Mouse (Mus musculus) CH12.LX (cell line): ENCODE measurements around the gene Pde6d. TPM values are rescaled to one million over a fixed set of nuclear protein-coding genes. Genes with fewer than 3 reads are reported as not detected.

Experiments
- DNase-seq: peaks from one replicate; pipeline ENCODE4 v3.0.0-alpha.2; 2013; ENCODE audit errors: extremely low read depth
- H3K27ac ChIP-seq: 2 replicates; pipeline ENCODE4 v1.5.1; 2012; ENCODE audit warnings: low read depth, mild to moderate bottlenecking, control low read depth, moderate library complexity; ENCODE audit not compliant: insufficient read depth
- H3K27me3 ChIP-seq: replicated peaks from 2 replicates; pipeline ENCODE3; 2012; ENCODE audit warnings: inconsistent platforms
- H3K36me3 ChIP-seq, 2 experiments: replicated peaks in 1 of 2; 2 replicates each; pipeline versions ENCODE3 to v1.6.1; 2012; ENCODE audit warnings: inconsistent platforms in 1 of 2, low read length in 1 of 2, mild to moderate bottlenecking in 1 of 2, mixed read lengths in 1 of 2, moderate library complexity in 1 of 2; ENCODE audit not compliant: control insufficient read depth in 1 of 2, insufficient read depth in 1 of 2
- H3K4me1 ChIP-seq, 2 experiments: 2 replicates each; pipeline ENCODE4 v1.6.1; 2012; ENCODE audit warnings: inconsistent platforms in 1 of 2, moderate library complexity in 1 of 2; ENCODE audit not compliant: insufficient read depth in 2 of 2, control insufficient read depth in 1 of 2
- H3K4me2 ChIP-seq: 2 replicates; pipeline ENCODE4 v1.6.1; 2012; ENCODE audit warnings: low read depth, mild to moderate bottlenecking, control low read depth; ENCODE audit not compliant: poor library complexity, insufficient read depth, severe bottlenecking
- H3K4me3 ChIP-seq, 3 experiments: fragments of 150-350 bp in 1 of 3; sonication (generic) in 1 of 3; replicated peaks in 1 of 3; 2 replicates each; pipeline versions ENCODE3 to v1.5.1; 2011 to 2012; ENCODE audit warnings: low read depth in 2 of 3, low read length in 2 of 3, mild to moderate bottlenecking in 2 of 3, moderate library complexity in 2 of 3, control low read depth in 1 of 3, improper control_type of control experiment in 1 of 3, inconsistent platforms in 1 of 3, mixed read lengths in 1 of 3; ENCODE audit not compliant: poor library complexity in 1 of 3
- H3K79me2 ChIP-seq: replicated peaks from 2 replicates; pipeline ENCODE4 v1.6.1; 2012; ENCODE audit warnings: mild to moderate bottlenecking, moderate library complexity; ENCODE audit not compliant: control insufficient read depth, poor library complexity, insufficient read depth, severe bottlenecking; ENCODE audit errors: extremely low read depth
- H3K9ac ChIP-seq: 2 replicates; pipeline ENCODE4 v1.6.1; 2012; ENCODE audit warnings: low read depth, mild to moderate bottlenecking, control low read depth, moderate library complexity; ENCODE audit not compliant: insufficient read depth
- H3K9me3 ChIP-seq: replicated peaks from 2 replicates; pipeline ENCODE3; 2012; ENCODE audit warnings: low read length, inconsistent platforms, mixed read lengths
- CHD2 ChIP-seq: IDR thresholded peaks from 2 replicates; pipeline ENCODE4 v1.6.1; 2011; ENCODE audit warnings: low read length, improper control_type of control experiment
- CTCF ChIP-seq, 2 experiments: IDR thresholded peaks in 1 of 2; conservative IDR thresholded peaks in 1 of 2; 2 replicates each; pipeline ENCODE4 v1.5.1; 2011 to 2012; ENCODE audit warnings: low read depth in 2 of 2, low read length in 2 of 2, improper control_type of control experiment in 1 of 2, inconsistent platforms in 1 of 2, mild to moderate bottlenecking in 1 of 2, moderate library complexity in 1 of 2
- ELF1 ChIP-seq: IDR thresholded peaks from 2 replicates; pipeline ENCODE4 v1.6.1; 2014; ENCODE audit warnings: low read depth, mild to moderate bottlenecking, inconsistent platforms, low read length, improper control_type of control experiment
- MAX ChIP-seq: IDR thresholded peaks from 2 replicates; pipeline ENCODE4 v1.6.1; 2011; ENCODE audit warnings: low read length, improper control_type of control experiment
- MAZ ChIP-seq: IDR thresholded peaks from 2 replicates; pipeline ENCODE4 v1.6.1; 2012; ENCODE audit warnings: low read depth, mild to moderate bottlenecking, inconsistent platforms, low read length, improper control_type of control experiment, moderate library complexity
- MEF2A ChIP-seq: IDR thresholded peaks from 2 replicates; pipeline ENCODE4 v1.6.1; 2014; ENCODE audit warnings: low read depth, mild to moderate bottlenecking, inconsistent platforms, low read length, improper control_type of control experiment, borderline replicate concordance
- MXI1 ChIP-seq: IDR thresholded peaks from 2 replicates; pipeline ENCODE4 v1.6.1; 2011; ENCODE audit warnings: mild to moderate bottlenecking, low read depth, low read length, improper control_type of control experiment
- MYC ChIP-seq: IDR thresholded peaks from 2 replicates; pipeline ENCODE4 v1.6.1; 2011; ENCODE audit warnings: low read depth, mild to moderate bottlenecking, improper control_type of control experiment, low read length
- NELFE ChIP-seq: IDR thresholded peaks from 2 replicates; pipeline ENCODE4 v1.6.1; 2011; ENCODE audit warnings: low read depth, low read length, improper control_type of control experiment
- NRF1 ChIP-seq: IDR thresholded peaks from 2 replicates; pipeline ENCODE4 v1.6.1; 2014; ENCODE audit warnings: low read depth, mild to moderate bottlenecking, inconsistent platforms, low read length, improper control_type of control experiment, moderate library complexity
- PAX5 ChIP-seq: IDR thresholded peaks from 2 replicates; pipeline ENCODE4 v1.6.1; 2012; ENCODE audit warnings: low read length, inconsistent platforms, mixed read lengths
- POLR2AphosphoS2 ChIP-seq: IDR thresholded peaks from 2 replicates; pipeline ENCODE4 v1.6.1; 2011; ENCODE audit warnings: low read depth, low read length, improper control_type of control experiment
- RAD21 ChIP-seq: IDR thresholded peaks from 2 replicates; pipeline ENCODE4 v1.6.1; 2011; ENCODE audit warnings: low read depth, mild to moderate bottlenecking, low read length, improper control_type of control experiment, moderate library complexity
- RCOR1 ChIP-seq: conservative IDR thresholded peaks from 2 replicates; pipeline ENCODE4 v1.6.1; 2012; ENCODE audit warnings: low read depth, mild to moderate bottlenecking, inconsistent platforms, low read length, improper control_type of control experiment
- SMC3 ChIP-seq: IDR thresholded peaks from 2 replicates; pipeline ENCODE4 v1.6.1; 2011; ENCODE audit warnings: low read depth, low read length, improper control_type of control experiment
- TBP ChIP-seq: conservative IDR thresholded peaks from 2 replicates; pipeline ENCODE4 v1.6.1; 2011; ENCODE audit warnings: low read depth, low read length, improper control_type of control experiment
- UBTF ChIP-seq: IDR thresholded peaks from 2 replicates; pipeline ENCODE4 v1.6.1; 2012; ENCODE audit warnings: low read depth, mild to moderate bottlenecking, inconsistent platforms, low read length, improper control_type of control experiment, moderate library complexity
- USF1 ChIP-seq: IDR thresholded peaks from 2 replicates; pipeline ENCODE4 v1.6.1; 2014; ENCODE audit warnings: low read depth, mild to moderate bottlenecking, inconsistent platforms, low read length, improper control_type of control experiment
- USF2 ChIP-seq: conservative IDR thresholded peaks from 2 replicates; pipeline ENCODE4 v1.6.1; 2011; ENCODE audit warnings: low read depth, low read length, improper control_type of control experiment
- ZC3H11A ChIP-seq: IDR thresholded peaks from 2 replicates; pipeline ENCODE4 v1.6.1; 2012; ENCODE audit warnings: low read depth, mild to moderate bottlenecking, inconsistent platforms, low read length, improper control_type of control experiment
- ZKSCAN1 ChIP-seq: IDR thresholded peaks from 2 replicates; pipeline ENCODE4 v1.6.1; 2012; ENCODE audit warnings: low read depth, inconsistent platforms, low read length, improper control_type of control experiment, borderline replicate concordance
- dilution Hi-C: fragments of 300-500 bp; cut with MboI; formaldehyde crosslinking; loops from 2 replicates; pipeline ENCODE4 v1.14.3; 2020; ENCODE audit warnings: low sequenced_read_pairs; ENCODE audit not compliant: extremely low pct_unique_long_range_greater_than_20kb, extremely low pct_ligation_motif_present
- in situ Hi-C: fragments of 300-500 bp; cut with MboI; formaldehyde crosslinking; loops from 3 replicates; pipeline ENCODE4 v1.14.3; 2019; ENCODE audit warnings: low sequenced_read_pairs, low pct_ligation_motif_present, low pct_unique_long_range_greater_than_20kb, mixed read lengths
- polyA plus RNA-seq: library from polyadenylated mRNA; unstranded; fragments of >175 nt; gene quantifications from 2 replicates; pipeline ENCODE4 v1.2.1, GENCODE M21; 2012; ENCODE audit warnings: low read depth; ENCODE audit not compliant: insufficient read length
- total RNA-seq, 2 experiments: library from RNA; depleted of rRNA; stranded (reverse); fragments of 300-350 nt in 1 of 2; fragments of >200 nt in 1 of 2; gene quantifications; 2 replicates each; pipeline ENCODE4 v1.2.3; 2012 to 2014

The Pde6d gene
- total and polyA plus RNA-seq, 3 experiments: 7.1 to 23.2 (median 20.8) TPM

DNA sequence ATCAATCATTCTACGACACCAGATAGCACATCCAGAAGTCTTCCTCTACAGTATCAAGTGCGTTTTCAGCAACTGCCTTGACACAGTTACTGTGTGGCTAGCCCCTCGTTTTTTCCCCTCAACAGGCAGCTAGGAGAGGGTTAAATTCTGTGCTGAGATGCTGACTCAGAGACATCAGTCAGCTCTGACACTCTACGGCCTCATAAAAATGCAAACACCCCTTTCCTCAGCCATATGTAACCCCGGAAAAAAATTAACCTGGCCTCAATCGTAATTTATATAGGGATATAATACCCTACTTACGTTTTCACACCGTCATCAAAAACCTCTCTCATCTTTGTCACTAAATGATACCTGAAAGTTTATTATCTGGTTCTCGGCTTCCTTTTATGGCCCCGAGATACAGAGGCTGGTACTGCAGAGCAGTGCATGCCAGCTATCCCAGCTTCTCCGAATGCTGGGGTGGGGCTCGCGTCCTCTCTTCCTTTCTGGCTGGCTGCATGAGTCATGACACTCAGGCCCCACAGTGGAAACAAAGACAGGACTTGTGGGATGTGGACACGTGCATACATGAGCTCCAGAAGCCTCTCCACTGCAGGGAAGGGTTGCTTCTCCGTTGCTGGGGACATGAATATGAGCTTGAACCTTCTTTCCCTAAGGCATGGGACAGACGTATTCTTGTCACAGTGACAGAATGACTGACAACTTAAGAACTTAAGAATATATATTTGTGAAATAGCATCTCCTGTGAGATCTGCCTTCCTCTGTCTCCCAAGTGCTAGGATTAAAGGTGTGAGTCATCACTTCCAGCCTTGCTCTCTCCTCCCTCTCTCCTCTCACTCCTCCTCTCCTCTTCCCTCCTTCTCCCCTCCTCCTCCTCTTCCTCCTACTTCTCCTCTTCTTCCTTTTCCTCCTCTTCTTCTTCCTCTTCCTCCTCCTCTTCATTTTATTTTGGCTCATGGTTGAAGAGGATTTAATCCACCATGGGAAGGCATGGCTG, 40.9 kb upstream of the Pde6d start:
- Histone ChIP-seq H3K27me3 (no peaks in the 10 kb centered on the region), H3K9ac (no peak overlapping the region), H3K79me2 (no peaks in the 10 kb centered on the region), H3K4me2 (no peak overlapping the region), H3K27ac (no peak overlapping the region), H3K4me1 (peaks cover 7 to 12% of the 10 kb centered on the region in 2 experiments), H3K4me3 (no peak overlapping the region), H3K36me3 (no peaks in the 10 kb centered on the region), H3K9me3 (no peaks in the 10 kb centered on the region)
- dilution Hi-C loops: no loop called here
- no peak for TF ChIP-seq USF2
- in situ Hi-C loops: no loop called here
- DNase-seq: no peak

GRCm38 (mm10) chr1:86622296-86622695, 39.9 kb upstream of the Pde6d start:
- DNase-seq: no peak
- in situ Hi-C loops: no loop called here

GRCm38 (mm10) chr1:86618454-86619125, 36.2 kb upstream of the Pde6d start:
- no peak overlapping the region for H3K27ac ChIP-seq
- H3K79me2 ChIP-seq: no peaks in the 10 kb centered on the region
- H3K9ac ChIP-seq: no peak overlapping the region
- H3K27me3 ChIP-seq: no peaks in the 10 kb centered on the region
- H3K4me3 ChIP-seq: no peak overlapping the region
- peaks cover 0 to 3% of the 10 kb centered on the region in 2 experiments for H3K36me3 ChIP-seq
- in situ Hi-C loops: no loop called here
- H3K9me3 ChIP-seq: no peaks in the 10 kb centered on the region
- peak; percentile 71 for DNase-seq
- H3K4me2 ChIP-seq: no peak overlapping the region
- dilution Hi-C loops: no loop called here
- H3K4me1 ChIP-seq: peaks cover 0 to 4% of the 10 kb centered on the region in 2 experiments; a peak in 1 of 4 replicates
- TF ChIP-seq CHD2 (no peak), MYC (no peak), MXI1 (no peak), TBP (no peak), NELFE (no peak), MEF2A (no peak), ZKSCAN1 (no peak), USF1 (no peak), RAD21 (peak; percentile 84), POLR2AphosphoS2 (no peak), CTCF (conservative IDR thresholded peaks at IDR 0.05 in 1 of 2, IDR thresholded peaks at IDR 0.05 in 1 of 2; ENCODE audit: low read depth in 2 of 2, low read length in 2 of 2) (peak; percentile 64 to 87), SMC3 (peak; percentile 54)
- TF ChIP-seq, all 38 proteins: peak for 3

More at GRCm38 (mm10) chr1:86622296-86622695, 39.9 kb upstream of the Pde6d start:
- Histone ChIP-seq H3K4me3 (no peak overlapping the region), H3K79me2 (no peaks in the 10 kb centered on the region), H3K27me3 (no peaks in the 10 kb centered on the region), H3K4me1 (peaks cover 7 to 12% of the 10 kb centered on the region in 2 experiments), H3K4me2 (no peak overlapping the region), H3K9ac (no peak overlapping the region), H3K27ac (no peak overlapping the region), H3K9me3 (no peaks in the 10 kb centered on the region), H3K36me3 (no peaks in the 10 kb centered on the region)
- TF ChIP-seq MAX (no peak), ZC3H11A (no peak), MAZ (no peak), USF1 (no peak), SMC3 (no peak), UBTF (no peak), PAX5 (no peak), ELF1 (no peak), NRF1 (no peak), MXI1 (no peak), MYC (no peak), RCOR1 (no peak)
- dilution Hi-C loops: no loop called here
